Mouse (Mus musculus) forebrain, postnatal 0 days (tissue): ENCODE measurements around the gene Pus1. TPM values are rescaled to one million over a fixed set of nuclear protein-coding genes. Genes with fewer than 3 reads are reported as not detected.

Experiments
- ATAC-seq: fragments of 200-750 bp; cut with Nextera tagmentation; 2 replicates; pipeline ENCODE4 v1.8.0; 2017; ENCODE audit warnings: mild to moderate bottlenecking, moderate library complexity
- DNase-seq: peaks from one replicate; pipeline ENCODE4 v3.0.0-alpha.2; 2015
- H3K27ac ChIP-seq: fragments of 300-500 bp; sonication (generic); 2 replicates; pipeline ENCODE4 v1.5.1; 2014; ENCODE audit warnings: low read depth, mild to moderate bottlenecking, antibody characterized with exemption, low read length, moderate library complexity, mixed read lengths
- H3K27me3 ChIP-seq: fragments of 300-500 bp; sonication (generic); 2 replicates; pipeline ENCODE4 v1.6.1; 2014; ENCODE audit warnings: mild to moderate bottlenecking, low read length, mixed read lengths; ENCODE audit not compliant: insufficient read depth
- H3K36me3 ChIP-seq: fragments of 300-500 bp; sonication (generic); 2 replicates; pipeline ENCODE4 v1.6.1; 2014; ENCODE audit warnings: mild to moderate bottlenecking, moderate library complexity; ENCODE audit not compliant: insufficient read depth
- H3K4me1 ChIP-seq: fragments of 300-500 bp; sonication (generic); 2 replicates; pipeline ENCODE4 v1.6.1; 2014; ENCODE audit warnings: antibody characterized with exemption; ENCODE audit not compliant: insufficient read depth
- H3K4me2 ChIP-seq: fragments of 300-500 bp; sonication (generic); 2 replicates; pipeline ENCODE4 v1.6.1; 2014; ENCODE audit warnings: low read depth, mild to moderate bottlenecking, moderate library complexity
- H3K4me3 ChIP-seq: fragments of 300-500 bp; sonication (generic); 2 replicates; pipeline ENCODE4 v1.5.1; 2014; ENCODE audit warnings: low read depth, low read length, mixed read lengths
- H3K9ac ChIP-seq: fragments of 300-500 bp; sonication (generic); 2 replicates; pipeline ENCODE4 v1.6.1; 2014; ENCODE audit warnings: mild to moderate bottlenecking
- H3K9me3 ChIP-seq: fragments of 300-500 bp; sonication (generic); 2 replicates; pipeline ENCODE4 v1.6.1; 2016; ENCODE audit warnings: low read length
- CTCF ChIP-seq: sonication (generic); IDR thresholded peaks from 2 replicates; pipeline ENCODE4 v1.5.1; 2016; ENCODE audit warnings: antibody characterized with exemption, control low read depth, low read depth
- WGBS: fragments of 180-500 bp; shearing (Covaris S2); extraction: QIAGEN DNeasy Blood & Tissue Kit; methylation state at CpG from one replicate; pipeline ENCODE4 v1.1.7; 2014; 5-methylcytosine and 5-hydroxymethylcytosine counted together
- polyA plus RNA-seq: library from polyadenylated mRNA; unstranded; fragments of >200 nt; fragmentation: Nextera tagmentation; extraction: Ambion mirVana; gene quantifications from 2 replicates; pipeline ENCODE4 v1.2.1, GENCODE M21; 2015
- total RNA-seq: library from RNA; depleted of rRNA; stranded (reverse); fragments of >200 nt; gene quantifications from 2 replicates; pipeline ENCODE4 v1.2.3, GENCODE M21; 2014

Gene Pus1
- total and polyA plus RNA-seq, 2 experiments from 2014 or later = 13.5 to 16.8 TPM

DNA sequence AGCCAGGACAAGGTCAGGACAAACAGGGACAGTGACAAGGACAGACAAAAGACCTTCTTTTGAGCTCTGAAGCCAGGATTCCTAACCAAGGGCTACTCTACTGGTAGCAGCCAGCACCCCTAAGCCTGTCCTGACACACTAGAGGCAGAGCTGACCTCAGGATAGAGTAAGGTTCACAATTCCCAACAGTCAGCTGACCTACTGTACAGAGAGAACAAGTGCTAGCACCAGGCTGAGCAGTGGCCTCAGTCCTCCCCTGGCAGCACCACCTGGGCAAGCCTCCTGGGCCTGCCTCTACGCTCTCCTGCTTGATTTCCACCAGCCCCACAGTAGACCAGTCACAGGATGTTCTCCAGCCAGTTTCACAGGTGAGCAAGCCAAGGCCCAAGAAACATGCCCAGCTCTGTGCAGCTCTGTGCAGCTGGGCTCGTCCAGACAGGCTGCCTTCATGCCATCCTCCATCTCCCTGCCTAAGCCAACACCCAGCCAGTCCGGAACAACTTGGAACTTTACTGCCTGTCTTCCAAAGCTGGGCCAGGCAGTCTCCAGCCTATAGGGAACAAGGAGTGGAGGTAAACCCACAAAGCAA lies 20.7 kb upstream of the Pus1 start:
- Histone ChIP-seq H3K4me1 (no peaks in the 10 kb centered on the region), H3K9ac (no peak overlapping the region), H3K9me3 (no peaks in the 10 kb centered on the region), H3K27me3 (no peaks in the 10 kb centered on the region), H3K36me3 (peaks cover 66% of the 10 kb centered on the region), H3K4me2 (no peak overlapping the region), H3K27ac (no peak overlapping the region), H3K4me3 (no peak overlapping the region)
- WGBS = 88% methylated on average over 3 of the region's 3 CpGs
- DNase-seq (no peak), ATAC-seq (no peak)
- TF ChIP-seq CTCF = no peak

DNA sequence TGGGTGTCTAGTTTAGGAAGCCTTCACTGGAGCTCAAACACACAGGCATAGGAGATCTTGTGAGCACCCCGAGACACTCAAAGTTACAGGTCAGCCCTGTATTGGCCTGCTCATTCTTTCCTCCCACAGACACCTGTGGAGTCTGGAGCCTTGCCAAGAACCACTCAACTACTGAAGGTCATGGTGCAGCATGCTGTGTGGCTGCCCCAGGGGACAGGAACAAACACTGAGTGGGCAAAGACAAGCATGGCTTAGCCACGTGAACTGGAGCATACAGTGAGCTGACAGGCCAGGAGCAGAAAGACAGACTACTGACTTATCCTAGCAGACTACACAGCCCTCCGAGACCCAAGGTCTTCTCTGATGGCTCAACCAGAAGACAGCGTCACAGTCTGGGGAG lies 17.2 kb upstream of the Pus1 start:
- H3K4me1 ChIP-seq = no peaks in the 10 kb centered on the region
- H3K27me3 ChIP-seq = no peaks in the 10 kb centered on the region
- TF ChIP-seq CTCF = no peak
- 58% methylated on average over 4 of the region's 4 CpGs for WGBS
- no peak overlapping the region for H3K9ac ChIP-seq
- no peak overlapping the region for H3K4me2 ChIP-seq
- no peak for DNase-seq
- H3K27ac ChIP-seq = no peak overlapping the region
- no peak overlapping the region for H3K4me3 ChIP-seq
- H3K9me3 ChIP-seq = no peaks in the 10 kb centered on the region
- H3K36me3 ChIP-seq = peaks cover 86% of the 10 kb centered on the region
- ATAC-seq = no peak

DNA sequence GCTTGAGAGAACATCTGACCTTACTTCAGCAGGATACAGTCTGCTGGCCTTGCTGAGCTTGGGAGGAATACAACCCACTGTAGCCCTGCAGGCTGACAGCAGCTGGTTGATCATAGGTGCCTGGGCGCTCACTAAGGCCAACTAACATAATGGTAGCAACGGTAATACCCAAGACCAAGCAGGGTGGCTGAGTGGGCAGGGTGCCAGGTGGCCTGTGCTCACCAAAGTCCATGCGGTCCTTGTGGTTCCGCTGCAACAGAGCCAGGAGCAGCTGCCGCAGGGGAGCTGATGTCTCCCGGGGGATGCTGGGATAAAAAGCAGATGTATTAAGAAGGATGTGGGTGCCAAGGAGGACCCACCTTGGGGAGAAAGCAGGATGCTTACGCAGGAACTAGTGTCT lies 13.9 kb upstream of the Pus1 start:
- no peak overlapping the region for H3K4me2 ChIP-seq
- TF ChIP-seq CTCF = no peak
- H3K36me3 ChIP-seq = peaks cover 98% of the 10 kb centered on the region
- H3K9me3 ChIP-seq = no peaks in the 10 kb centered on the region
- no peaks in the 10 kb centered on the region for H3K4me1 ChIP-seq
- no peak overlapping the region for H3K27ac ChIP-seq
- H3K4me3 ChIP-seq = no peak overlapping the region
- no peak for ATAC-seq
- H3K27me3 ChIP-seq = no peaks in the 10 kb centered on the region
- WGBS = 93% methylated on average over 7 of the region's 7 CpGs
- no peak overlapping the region for H3K9ac ChIP-seq
- DNase-seq = no peak

DNA sequence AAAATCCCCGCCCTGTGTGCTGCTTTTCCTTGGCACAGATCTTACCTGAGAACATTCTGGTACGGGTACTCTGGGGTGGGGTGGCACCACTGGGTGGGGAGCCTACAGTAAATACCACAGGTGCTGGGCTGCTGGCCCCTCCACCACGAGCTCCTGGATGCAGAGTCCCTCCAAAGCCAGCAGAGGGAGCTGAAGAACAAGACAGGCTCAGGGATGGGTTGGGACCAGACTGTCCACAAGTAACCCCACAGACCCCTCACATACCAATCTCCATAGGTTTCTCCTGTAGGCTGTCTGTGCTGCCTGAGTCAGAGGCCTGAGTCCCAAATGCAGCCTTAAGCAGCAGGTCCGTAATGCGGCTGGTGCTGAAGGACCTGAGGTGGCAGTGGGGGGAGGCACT lies 8.2 kb upstream of the Pus1 start:
- Histone ChIP-seq H3K4me1 (no peaks in the 10 kb centered on the region), H3K9me3 (no peaks in the 10 kb centered on the region), H3K27ac (no peak overlapping the region), H3K36me3 (peaks cover 83% of the 10 kb centered on the region), H3K9ac (no peak overlapping the region), H3K4me3 (no peak overlapping the region), H3K4me2 (no peak overlapping the region), H3K27me3 (no peaks in the 10 kb centered on the region)
- TF ChIP-seq CTCF = peak; percentile 80
- ATAC-seq (peak; percentile 77), DNase-seq (peak; percentile 64)
- 63% methylated on average over 5 of the region's 5 CpGs for WGBS

DNA sequence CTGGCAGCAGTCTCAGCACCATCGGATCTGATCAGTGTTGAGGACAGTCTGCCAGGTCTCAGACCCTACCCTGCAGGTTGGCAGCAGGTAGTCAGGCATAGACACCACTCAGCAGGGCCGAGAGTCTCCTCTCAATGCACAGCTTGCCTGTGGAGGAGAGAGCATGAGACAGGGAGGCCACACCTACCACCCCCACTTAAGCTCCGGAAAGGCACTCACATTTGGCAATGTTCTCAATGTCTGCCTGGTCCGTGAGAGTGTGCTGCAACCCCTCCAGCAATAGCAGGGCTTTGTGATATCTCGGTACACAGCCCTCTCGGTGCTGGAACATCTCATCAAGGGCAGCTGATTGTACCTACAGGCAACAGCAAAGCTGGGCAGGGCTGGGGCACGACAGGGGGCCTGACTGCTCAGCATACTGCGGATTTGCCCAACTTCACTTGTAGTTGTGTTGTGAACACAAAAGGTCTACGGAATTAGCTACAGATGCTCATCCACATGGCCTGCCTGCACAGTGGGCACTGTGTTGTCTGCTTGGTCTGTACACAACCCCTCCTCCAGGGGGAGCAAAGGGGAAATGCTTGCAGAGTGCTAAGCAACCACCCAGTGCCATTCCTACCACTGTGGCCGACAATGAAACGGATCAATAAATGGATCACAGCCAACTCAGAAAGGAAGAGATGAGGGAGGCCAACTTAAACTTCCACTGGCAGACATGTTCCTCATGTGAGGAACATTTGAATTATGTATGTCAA lies 5.8 kb upstream of the Pus1 start:
- H3K27ac ChIP-seq = no peak overlapping the region
- TF ChIP-seq CTCF = 0 out of 2 replicates have a peak, but pooled peaks have one; percentile 22
- no peak overlapping the region for H3K9ac ChIP-seq
- no peaks in the 10 kb centered on the region for H3K27me3 ChIP-seq
- H3K4me2 ChIP-seq = no peak overlapping the region
- WGBS = 80% methylated on average over 11 of the region's 11 CpGs
- no peaks in the 10 kb centered on the region for H3K4me1 ChIP-seq
- ATAC-seq (no peak), DNase-seq (no peak)
- H3K9me3 ChIP-seq = no peaks in the 10 kb centered on the region
- H3K4me3 ChIP-seq = no peak overlapping the region
- H3K36me3 ChIP-seq = peaks cover 59% of the 10 kb centered on the region

DNA sequence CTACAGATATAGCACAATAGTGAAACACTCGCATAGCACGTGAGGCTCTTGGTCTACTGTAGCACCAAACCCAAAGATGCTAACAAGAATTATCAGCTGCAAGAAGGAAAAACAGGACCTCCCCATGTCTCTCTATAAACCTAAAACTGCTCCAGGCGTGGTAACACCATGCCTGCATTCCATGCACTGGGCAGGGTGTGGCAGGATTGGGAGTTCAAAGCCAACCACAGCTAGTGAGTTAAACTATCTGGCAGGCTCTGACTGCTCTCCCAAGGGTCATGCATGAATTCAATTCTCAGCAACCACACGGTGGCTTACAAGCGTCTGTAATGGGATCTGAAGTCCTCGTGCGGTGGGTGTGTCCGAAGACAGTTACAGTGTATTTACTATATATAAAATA lies 2.7 kb upstream of the Pus1 start:
- no peak for DNase-seq

DNA sequence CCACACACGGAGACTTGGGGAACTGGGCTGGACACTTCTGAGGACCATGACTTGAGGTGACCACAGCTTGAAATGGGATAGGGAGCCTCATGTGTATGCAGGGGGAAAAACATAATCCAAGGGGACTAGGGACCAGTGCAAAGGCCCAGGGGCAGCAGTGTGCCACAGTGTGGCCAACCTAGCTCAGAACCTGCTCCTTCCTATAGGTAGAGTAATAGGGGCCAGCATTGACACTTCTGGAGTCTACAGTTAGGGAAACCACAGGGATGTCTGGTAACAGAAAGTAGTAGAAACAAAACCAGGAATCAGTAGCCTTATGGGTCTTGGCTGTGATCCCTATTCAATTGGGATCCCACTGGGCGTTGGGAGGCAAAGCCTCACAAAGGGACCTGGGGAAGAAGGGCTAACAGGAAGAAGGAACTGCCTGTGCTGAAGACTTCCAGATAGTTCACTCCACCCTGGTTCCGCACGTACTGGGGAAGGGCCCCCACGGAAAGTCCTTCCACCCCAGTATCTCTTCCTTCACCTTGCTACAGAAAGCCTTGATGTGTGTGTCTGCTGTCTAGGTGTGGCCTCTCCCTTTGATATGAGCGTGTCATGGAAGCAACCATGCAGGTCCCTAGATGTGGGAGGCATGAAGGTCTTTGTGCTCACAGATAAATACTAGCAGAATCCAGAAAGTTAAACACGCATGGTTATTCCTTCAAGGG lies 1.2 kb upstream of the Pus1 start:
- H3K27me3 ChIP-seq = no peaks in the 10 kb centered on the region
- peaks cover 7% of the 10 kb centered on the region; the same call in 1 of the 2 replicates for H3K4me1 ChIP-seq
- peaks cover 13% of the 10 kb centered on the region for H3K36me3 ChIP-seq
- H3K4me2 ChIP-seq = no peak overlapping the region
- no peaks in the 10 kb centered on the region for H3K9me3 ChIP-seq
- TF ChIP-seq CTCF = no peak
- ATAC-seq (no peak), DNase-seq (no peak)
- H3K9ac ChIP-seq = no peak overlapping the region
- 89% methylated on average over 7 of the region's 7 CpGs for WGBS
- H3K4me3 ChIP-seq = no peak overlapping the region
- H3K27ac ChIP-seq = no peak overlapping the region

More for the DNA sequence above, 2.7 kb upstream of the Pus1 start:
- Histone ChIP-seq H3K4me1 (peaks cover 7% of the 10 kb centered on the region; the same call in 1 of the 2 replicates), H3K4me3 (no peak overlapping the region), H3K27me3 (no peaks in the 10 kb centered on the region), H3K9ac (no peak overlapping the region), H3K36me3 (peaks cover 28% of the 10 kb centered on the region), H3K4me2 (no peak overlapping the region), H3K9me3 (no peaks in the 10 kb centered on the region), H3K27ac (no peak overlapping the region)
- WGBS = 76% methylated on average over 8 of the region's 8 CpGs
- no peak for ATAC-seq
- no peak for TF ChIP-seq CTCF
